ENCODE assay signal across 7 mouse cellular contexts in the genomic region with DNA sequence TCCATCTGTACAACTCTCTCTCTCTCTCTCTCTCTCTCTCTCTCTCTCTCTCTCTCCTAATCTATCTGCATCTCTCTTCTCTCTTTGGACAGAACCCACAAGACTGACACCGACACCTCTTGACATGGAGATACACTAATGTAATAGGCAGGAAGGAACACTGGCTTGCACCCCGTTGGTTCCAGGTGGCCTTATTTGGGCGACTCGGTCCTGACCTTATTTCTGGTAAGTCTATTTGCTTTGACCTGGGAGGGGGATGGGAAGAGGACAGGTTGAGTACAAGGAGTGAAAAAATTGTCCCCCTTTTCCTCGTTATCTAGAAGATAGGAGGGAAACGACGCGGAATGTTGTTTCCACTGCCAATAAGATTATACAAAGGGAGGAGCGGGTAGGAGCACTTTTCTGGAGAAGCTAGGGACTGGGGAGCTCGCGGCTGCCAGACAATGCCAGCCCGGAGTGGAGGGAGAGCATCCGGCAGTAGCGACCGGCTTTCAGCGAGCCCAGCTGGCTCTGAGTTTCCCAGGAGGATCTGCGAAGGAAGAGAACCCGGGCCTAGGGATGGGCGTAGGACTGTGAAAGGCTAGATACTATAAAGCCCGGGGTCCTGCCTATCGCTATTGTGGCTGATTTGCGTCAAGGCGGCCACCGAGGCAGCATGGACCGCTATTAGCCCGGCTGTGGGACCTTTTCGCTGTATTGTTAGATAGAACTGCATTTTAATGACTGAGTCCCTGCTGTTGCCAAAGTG. TPM values are rescaled to one million over a fixed set of nuclear protein-coding genes. Genes with fewer than 3 reads are reported as not detected.
DNase-seq lines count a peak whose midpoint lies in the region; ATAC-seq and TF ChIP-seq lines count a peak whose summit lies in the region.

No protein-coding gene starts in this region.

- no peaks in the 10 kb centered on the region for H3K36me3 ChIP-seq in lung, embryonic 14.5 days (ENCODE audit: insufficient read depth)
- no peaks in the 10 kb centered on the region for H3K36me3 ChIP-seq in midbrain, embryonic 14.5 days (ENCODE audit: control insufficient read depth, insufficient read depth, low read length)

- TF ChIP-seq CTCF in lung, embryonic 14.5 days (IDR thresholded peaks at IDR 0.05; ENCODE audit: low read depth), result no peak
- TF ChIP-seq CTCF in cortical plate, adult 2 months (IDR thresholded peaks at IDR 0.05; ENCODE audit: extremely low read depth, insufficient read depth, low read length), result no peak

- no peak overlapping the region for H3K27ac ChIP-seq in lung, embryonic 14.5 days (ENCODE audit: low read depth)
- H3K27ac ChIP-seq in cortical plate, adult 2 months (ENCODE audit: insufficient read depth, low read length), result peak overlapping the region; percentile 69
- peak overlapping the region; percentile 86 for H3K27ac ChIP-seq in midbrain, embryonic 14.5 days (replicated peaks; ENCODE audit: low read depth, low read length)

- intact Hi-C loops in heart, postnatal 10 days (cut with DNase I), result loop anchor here (10.0 kb wide), 1 partner anchor 144 kb away; a partner anchor contains a TSS

- H3K4me1 ChIP-seq in lung, embryonic 14.5 days (ENCODE audit: insufficient read depth), result no peaks in the 10 kb centered on the region
- H3K4me1 ChIP-seq in cortical plate, adult 2 months (ENCODE audit: control insufficient read depth, insufficient read depth, low read length), result no peaks in the 10 kb centered on the region
- peaks cover 34% of the 10 kb centered on the region for H3K4me1 ChIP-seq in midbrain, embryonic 14.5 days (ENCODE audit: control insufficient read depth, insufficient read depth, low read length)

- ATAC-seq in lung, embryonic 14.5 days (ENCODE audit: insufficient read depth), result no peak
- 0 out of 2 replicates have a peak, but pooled peaks have one; percentile 29 for ATAC-seq in midbrain, embryonic 14.5 days (ENCODE audit: low FRiP score, low TSS enrichment)

- peak overlapping the region; percentile 43 for H3K4me2 ChIP-seq in lung, embryonic 14.5 days
- H3K4me2 ChIP-seq in midbrain, embryonic 14.5 days (ENCODE audit: low read length), result peak overlapping the region; percentile 89

- H3K4me3 ChIP-seq in lung, embryonic 14.5 days (ENCODE audit: low read depth, low read length), result peak overlapping the region; percentile 8
- peak overlapping the region; percentile 69 for H3K4me3 ChIP-seq in cortical plate, adult 2 months (ENCODE audit: insufficient read depth, low read length)
- peak overlapping the region; percentile 52 for H3K4me3 ChIP-seq in midbrain, embryonic 14.5 days (replicated peaks; ENCODE audit: low read depth, low read length)

- DNase-seq in lung, embryonic 14.5 days, result peak; percentile 58
- no peak for DNase-seq in lung, postnatal 25 days (ENCODE audit: low spot score)
- peak; percentile 28 to 30 for DNase-seq in heart, postnatal 10 days
- DNase-seq in midbrain, embryonic 14.5 days, result peak; percentile 80
- no peak for DNase-seq in spleen, postnatal 10 days (ENCODE audit: low spot score in 2 of 2)
- DNase-seq in thymus, postnatal 14 days, result no peak

- TF ChIP-seq POLR2A in cortical plate, adult 2 months (IDR thresholded peaks at IDR 0.05; ENCODE audit: extremely low read depth, insufficient read depth, low read length), result no peak

- no peaks in the 10 kb centered on the region for H3K9me3 ChIP-seq in lung, embryonic 14.5 days (ENCODE audit: low read depth, low read length)
- H3K9me3 ChIP-seq in midbrain, embryonic 14.5 days (ENCODE audit: control insufficient read depth, low read length), result no peaks in the 10 kb centered on the region

- H3K9ac ChIP-seq in lung, embryonic 14.5 days, result no peak overlapping the region
- H3K9ac ChIP-seq in midbrain, embryonic 14.5 days (replicated peaks; ENCODE audit: low read length), result peak overlapping the region; percentile 53

- peaks cover 95% of the 10 kb centered on the region for H3K27me3 ChIP-seq in lung, embryonic 14.5 days (ENCODE audit: insufficient read depth, low read length)
- H3K27me3 ChIP-seq in midbrain, embryonic 14.5 days (ENCODE audit: control insufficient read depth, insufficient read depth, low read length), result peaks cover 43% of the 10 kb centered on the region

- WGBS in lung, embryonic 14.5 days, result under 1% methylated on average over 27 of the region's 27 CpGs
- WGBS in midbrain, embryonic 14.5 days, result under 1% methylated on average over 27 of the region's 27 CpGs

RNA-seq across cellular contexts. Expression of a gene that starts 14.1 kb away (rescaled TPM):
- 1.1 and 1.7 TPM in 2 replicates for polyA plus RNA-seq in lung, embryonic 14.5 days (2014; fragmentation: Nextera tagmentation; extraction: Ambion mirVana)
- 19.9 and 23.2 TPM in 2 replicates for polyA plus RNA-seq in cortical plate, adult 2 months (2012; rRNA removed)
- under 1 TPM; 0.29 to 0.45 TPM for total RNA-seq in heart, postnatal 10 days (2021)
- 3.5 and 4.4 TPM in 2 replicates for polyA plus RNA-seq in midbrain, embryonic 14.5 days (2014; fragmentation: Nextera tagmentation; extraction: Ambion mirVana)

Comparison
In these comparisons a context has a peak if more than half of its experiments do, and no peak if none do; other contexts are left out.
1. DNase-seq: peak in lung, embryonic 14.5 days (single experiment), heart, postnatal 10 days (2 of 2) and midbrain, embryonic 14.5 days (single experiment); none in lung, postnatal 25 days (single experiment), spleen, postnatal 10 days (0 of 2) and thymus, postnatal 14 days (single experiment).
2. H3K4me3 ChIP-seq: peak in every context shown above with its lines; median percentile 69 in cortical plate, adult 2 months; 52 in midbrain, embryonic 14.5 days; 8 in lung, embryonic 14.5 days.